Mouse (Mus musculus) heart, adult 11 months (tissue): ENCODE measurements around the gene Naa20.

Experiments used
- DNase-seq: peaks from one replicate; pipeline ENCODE4 v3.0.0; 2022

Naa20 gene

GRCm38 (mm10) chr2:145901861-145902260, at the start of gene Naa20:
Naa20 (plus strand) TSS chr2:145902099.
- peak; percentile 89 for DNase-seq

- DNase-seq, result no peak
Observed at GRCm38 (mm10) chr2:145855831-145856230, 46.1 kb upstream of the Naa20 start.

GRCm38 (mm10) chr2:145857864-145858263, 44.0 kb upstream of the Naa20 start:
- DNase-seq, result peak; percentile 93

GRCm38 (mm10) chr2:145859442-145859931, 42.4 kb upstream of the Naa20 start:
- DNase-seq, result peak; percentile 98

- DNase-seq, result peak; percentile 99
Observed at GRCm38 (mm10) chr2:145859932-145860801, 41.7 kb upstream of the Naa20 start.

- peak; percentile 95 for DNase-seq
Observed at GRCm38 (mm10) chr2:145861193-145862123, 40.4 kb upstream of the Naa20 start.

- DNase-seq, result peak; percentile 95
Observed at GRCm38 (mm10) chr2:145862206-145862817, 39.6 kb upstream of the Naa20 start.

- no peak for DNase-seq
Observed at GRCm38 (mm10) chr2:145865344-145865743, 36.6 kb upstream of the Naa20 start.

- DNase-seq, result no peak
Observed at GRCm38 (mm10) chr2:145866238-145866637, 35.7 kb upstream of the Naa20 start.

- DNase-seq, result peak; percentile 93
Observed at GRCm38 (mm10) chr2:145866695-145867449, 35.0 kb upstream of the Naa20 start.

GRCm38 (mm10) chr2:145871308-145871707, 30.6 kb upstream of the Naa20 start:
- peak; percentile 78 for DNase-seq

- DNase-seq, result peak; percentile 79
Observed at GRCm38 (mm10) chr2:145872099-145872498, 29.8 kb upstream of the Naa20 start.

GRCm38 (mm10) chr2:145873953-145874352, 27.9 kb upstream of the Naa20 start:
- DNase-seq, result no peak

GRCm38 (mm10) chr2:145874879-145875482, 26.9 kb upstream of the Naa20 start:
- DNase-seq, result no peak

- DNase-seq, result peak; percentile 74
Observed at GRCm38 (mm10) chr2:145877191-145877590, 24.7 kb upstream of the Naa20 start.

- peak; percentile 92 for DNase-seq
Observed at GRCm38 (mm10) chr2:145880887-145881747, 20.8 kb upstream of the Naa20 start.

GRCm38 (mm10) chr2:145881932-145882331, 20.0 kb upstream of the Naa20 start:
- peak; percentile 77 for DNase-seq

- DNase-seq, result no peak
Observed at GRCm38 (mm10) chr2:145882398-145882797, 19.5 kb upstream of the Naa20 start.

- DNase-seq, result peak; percentile 95
Observed at GRCm38 (mm10) chr2:145884036-145884912, 17.6 kb upstream of the Naa20 start.
